Mouse (Mus musculus): ENCODE measurements at regions not wholly inside any gene's neighbourhood (a gene's known extent, or its start where the extent isn't known, plus 50 kb on each side); places are given as distances from the start of the nearest gene placed in this dataset.

- peaks cover 16% of the 10 kb centered on the region for H3K4me1 ChIP-seq (replicated peaks; ENCODE audit: control insufficient read depth, insufficient read depth, low read length)
- H3K9me3 ChIP-seq (ENCODE audit: control insufficient read depth, low read length): no peaks in the 10 kb centered on the region
- H3K4me3 ChIP-seq (replicated peaks; ENCODE audit: low read length): no peak overlapping the region
- no peaks in the 10 kb centered on the region for H3K36me3 ChIP-seq (replicated peaks; ENCODE audit: control insufficient read depth, insufficient read depth)
- H3K27me3 ChIP-seq (ENCODE audit: control insufficient read depth, insufficient read depth, low read length): no peaks in the 10 kb centered on the region
- peak overlapping the region; percentile 77 for H3K27ac ChIP-seq
- WGBS: 17% methylated on average over 6 of the region's 6 CpGs
- ATAC-seq (ENCODE audit: low FRiP score) (no peak), DNase-seq (ENCODE audit: low spot score) (peak; percentile 52)
- peak overlapping the region; percentile 30 for H3K4me2 ChIP-seq (replicated peaks)
- H3K9ac ChIP-seq: peak overlapping the region; percentile 52
Measured at GRCm38 (mm10) chr4:54021861-54022385, 196.1 kb downstream of the Tmem38b start.

- DNase-seq (ENCODE audit: low spot score): no peak
- Histone ChIP-seq H3K27ac (no peak overlapping the region), H3K4me1 (replicated peaks; ENCODE audit: control insufficient read depth, insufficient read depth, low read length) (peaks cover 32% of the 10 kb centered on the region), H3K9me3 (ENCODE audit: control insufficient read depth, low read length) (no peaks in the 10 kb centered on the region), H3K27me3 (ENCODE audit: control insufficient read depth, insufficient read depth, low read length) (no peaks in the 10 kb centered on the region), H3K36me3 (replicated peaks; ENCODE audit: control insufficient read depth, insufficient read depth) (no peaks in the 10 kb centered on the region), H3K4me2 (replicated peaks) (no peak overlapping the region), H3K9ac (no peak overlapping the region), H3K4me3 (replicated peaks; ENCODE audit: low read length) (no peak overlapping the region)
- no peak for ATAC-seq (ENCODE audit: low FRiP score)
- WGBS: 85% methylated on average over 3 of the region's 3 CpGs
Measured at GRCm38 (mm10) chr4:54026919-54027318, 201.1 kb downstream of the Tmem38b start.

GRCm38 (mm10) chr4:54027565-54028237 lies 201.9 kb downstream of the Tmem38b start:
- Histone ChIP-seq H3K9ac (no peak overlapping the region), H3K4me3 (replicated peaks; ENCODE audit: low read length) (no peak overlapping the region), H3K4me2 (replicated peaks) (no peak overlapping the region), H3K27ac (no peak overlapping the region), H3K9me3 (ENCODE audit: control insufficient read depth, low read length) (no peaks in the 10 kb centered on the region), H3K27me3 (ENCODE audit: control insufficient read depth, insufficient read depth, low read length) (no peaks in the 10 kb centered on the region), H3K36me3 (replicated peaks; ENCODE audit: control insufficient read depth, insufficient read depth) (no peaks in the 10 kb centered on the region), H3K4me1 (replicated peaks; ENCODE audit: control insufficient read depth, insufficient read depth, low read length) (peaks cover 31% of the 10 kb centered on the region)
- ATAC-seq (ENCODE audit: low FRiP score) (no peak), DNase-seq (ENCODE audit: low spot score) (no peak)
- WGBS: 14% methylated on average over 5 of the region's 5 CpGs

GRCm38 (mm10) chr4:54045258-54046029 lies 219.6 kb downstream of the Tmem38b start:
- Histone ChIP-seq H3K36me3 (replicated peaks; ENCODE audit: control insufficient read depth, insufficient read depth) (no peaks in the 10 kb centered on the region), H3K27me3 (ENCODE audit: control insufficient read depth, insufficient read depth, low read length) (no peaks in the 10 kb centered on the region), H3K4me2 (replicated peaks) (no peak overlapping the region), H3K4me1 (replicated peaks; ENCODE audit: control insufficient read depth, insufficient read depth, low read length) (no peaks in the 10 kb centered on the region), H3K27ac (no peak overlapping the region), H3K9ac (no peak overlapping the region), H3K9me3 (ENCODE audit: control insufficient read depth, low read length) (no peaks in the 10 kb centered on the region), H3K4me3 (replicated peaks; ENCODE audit: low read length) (no peak overlapping the region)
- WGBS: 50% methylated on average over 14 of the region's 14 CpGs
- DNase-seq (ENCODE audit: low spot score) (no peak), ATAC-seq (ENCODE audit: low FRiP score) (no peak)

- ATAC-seq (ENCODE audit: low FRiP score) (no peak), DNase-seq (ENCODE audit: low spot score) (no peak)
- WGBS: 90% methylated on average over 4 of the region's 4 CpGs
Measured at GRCm38 (mm10) chr4:54064331-54064730, 238.5 kb downstream of the Tmem38b start.

GRCm38 (mm10) chr4:54071951-54072350 lies 246.1 kb downstream of the Tmem38b start:
- H3K4me1 ChIP-seq (replicated peaks; ENCODE audit: control insufficient read depth, insufficient read depth, low read length): peaks cover 7% of the 10 kb centered on the region
- no peak for ATAC-seq (ENCODE audit: low FRiP score)
- no peaks in the 10 kb centered on the region for H3K36me3 ChIP-seq (replicated peaks; ENCODE audit: control insufficient read depth, insufficient read depth)
- H3K4me3 ChIP-seq (replicated peaks; ENCODE audit: low read length): no peak overlapping the region
- no peak overlapping the region for H3K4me2 ChIP-seq (replicated peaks)
- WGBS: 35% methylated on average over 4 of the region's 4 CpGs
- H3K9me3 ChIP-seq (ENCODE audit: control insufficient read depth, low read length): peaks cover 8% of the 10 kb centered on the region; the same call in 1 of the 2 replicates
- DNase-seq (ENCODE audit: low spot score): no peak
- H3K27ac ChIP-seq: no peak overlapping the region
- H3K9ac ChIP-seq: no peak overlapping the region
- no peaks in the 10 kb centered on the region for H3K27me3 ChIP-seq (ENCODE audit: control insufficient read depth, insufficient read depth, low read length)

More at GRCm38 (mm10) chr4:54064331-54064730, 238.5 kb downstream of the Tmem38b start:
- Histone ChIP-seq H3K4me1 (replicated peaks; ENCODE audit: control insufficient read depth, insufficient read depth, low read length) (no peaks in the 10 kb centered on the region), H3K9ac (no peak overlapping the region), H3K27ac (no peak overlapping the region), H3K36me3 (replicated peaks; ENCODE audit: control insufficient read depth, insufficient read depth) (no peaks in the 10 kb centered on the region), H3K27me3 (ENCODE audit: control insufficient read depth, insufficient read depth, low read length) (no peaks in the 10 kb centered on the region), H3K4me2 (replicated peaks) (no peak overlapping the region), H3K4me3 (replicated peaks; ENCODE audit: low read length) (no peak overlapping the region), H3K9me3 (ENCODE audit: control insufficient read depth, low read length) (no peaks in the 10 kb centered on the region; the same call in 1 of the 2 replicates)

GRCm38 (mm10) chr4:54072482-54072881 lies 246.6 kb downstream of the Tmem38b start:
- H3K9me3 ChIP-seq (ENCODE audit: control insufficient read depth, low read length): peaks cover 8% of the 10 kb centered on the region; the same call in 1 of the 2 replicates

GRCm38 (mm10) chr4:54072932-54073331 lies 247.1 kb downstream of the Tmem38b start:
- H3K36me3 ChIP-seq (replicated peaks; ENCODE audit: control insufficient read depth, insufficient read depth): no peaks in the 10 kb centered on the region
- peaks cover 8% of the 10 kb centered on the region; the same call in 1 of the 2 replicates for H3K9me3 ChIP-seq (ENCODE audit: control insufficient read depth, low read length)
- peak overlapping the region; percentile 3; the same call in 1 of the 2 replicates for H3K9ac ChIP-seq
- H3K4me3 ChIP-seq (replicated peaks; ENCODE audit: low read length): no peak overlapping the region
- 0 out of 2 replicates have a peak overlapping the region, but pooled peaks have one; percentile 7 for H3K4me2 ChIP-seq (replicated peaks)
- H3K4me1 ChIP-seq (replicated peaks; ENCODE audit: control insufficient read depth, insufficient read depth, low read length): peaks cover 7% of the 10 kb centered on the region
- WGBS: 3% methylated on average over 10 of the region's 10 CpGs
- no peaks in the 10 kb centered on the region for H3K27me3 ChIP-seq (ENCODE audit: control insufficient read depth, insufficient read depth, low read length)
- ATAC-seq (ENCODE audit: low FRiP score) (peak; percentile 51; the same call in 1 of the 2 replicates), DNase-seq (ENCODE audit: low spot score) (peak; percentile 36)
- peak overlapping the region; percentile 1; the same call in 1 of the 2 replicates for H3K27ac ChIP-seq

More at GRCm38 (mm10) chr4:54072482-54072881, 246.6 kb downstream of the Tmem38b start:
- Histone ChIP-seq H3K27ac (0 out of 2 replicates have a peak overlapping the region, but pooled peaks have one; percentile 1), H3K36me3 (replicated peaks; ENCODE audit: control insufficient read depth, insufficient read depth) (no peaks in the 10 kb centered on the region), H3K4me3 (replicated peaks; ENCODE audit: low read length) (no peak overlapping the region), H3K9ac (no peak overlapping the region), H3K4me2 (replicated peaks) (no peak overlapping the region), H3K4me1 (replicated peaks; ENCODE audit: control insufficient read depth, insufficient read depth, low read length) (peaks cover 7% of the 10 kb centered on the region), H3K27me3 (ENCODE audit: control insufficient read depth, insufficient read depth, low read length) (no peaks in the 10 kb centered on the region)
- ATAC-seq (ENCODE audit: low FRiP score) (no peak), DNase-seq (ENCODE audit: low spot score) (no peak)
- 13% methylated on average over 3 of the region's 3 CpGs for WGBS

GRCm38 (mm10) chr4:54073483-54073882 lies 247.6 kb downstream of the Tmem38b start:
- peaks cover 8% of the 10 kb centered on the region; the same call in 1 of the 2 replicates for H3K9me3 ChIP-seq (ENCODE audit: control insufficient read depth, low read length)
- H3K27me3 ChIP-seq (ENCODE audit: control insufficient read depth, insufficient read depth, low read length): no peaks in the 10 kb centered on the region
- ATAC-seq (ENCODE audit: low FRiP score): no peak
- DNase-seq (ENCODE audit: low spot score): no peak
- H3K4me2 ChIP-seq (replicated peaks): 0 out of 2 replicates have a peak overlapping the region, but pooled peaks have one; percentile 7
- no peaks in the 10 kb centered on the region for H3K36me3 ChIP-seq (replicated peaks; ENCODE audit: control insufficient read depth, insufficient read depth)
- H3K27ac ChIP-seq: peak overlapping the region; percentile 1; the same call in 1 of the 2 replicates
- no peak overlapping the region for H3K4me3 ChIP-seq (replicated peaks; ENCODE audit: low read length)
- 24% methylated on average over 7 of the region's 7 CpGs for WGBS
- H3K4me1 ChIP-seq (replicated peaks; ENCODE audit: control insufficient read depth, insufficient read depth, low read length): peaks cover 7% of the 10 kb centered on the region
- 0 out of 2 replicates have a peak overlapping the region, but pooled peaks have one; percentile 3 for H3K9ac ChIP-seq
